Mouse (Mus musculus): ENCODE measurements at regions not wholly inside any gene's neighbourhood (a gene's known extent, or its start where the extent isn't known, plus 50 kb on each side); places are given as distances from the start of the nearest gene placed in this dataset.

- Histone ChIP-seq H3K9me3 (ENCODE audit: control insufficient read depth, low read length) (no peaks in the 10 kb centered on the region), H3K4me2 (ENCODE audit: low read depth) (no peak overlapping the region), H3K27ac (no peak overlapping the region), H3K36me3 (replicated peaks; ENCODE audit: control insufficient read depth, insufficient read depth, low read depth) (no peaks in the 10 kb centered on the region), H3K9ac (replicated peaks) (no peak overlapping the region), H3K4me1 (replicated peaks; ENCODE audit: control insufficient read depth in 2 of 2, insufficient read depth in 2 of 2, low read length in 1 of 2) (peaks cover 0 to 4% of the 10 kb centered on the region in 2 experiments; a peak in 1 of 4 replicates), H3K27me3 (ENCODE audit: control insufficient read depth, insufficient read depth, low read length) (no peaks in the 10 kb centered on the region), H3K4me3 (ENCODE audit: insufficient read depth in 1 of 2, low read depth in 2 of 2, low read length in 2 of 2) (no peak overlapping the region)
- WGBS (ENCODE audit: insufficient replicate concordance): 65% methylated on average over 4 of the region's 4 CpGs
- no peak for DNase-seq (ENCODE audit: low read depth in 3 of 3, low spot score in 3 of 3)
- ATAC-seq (ENCODE audit: insufficient read depth): no peak
- TF ChIP-seq EP300 (IDR thresholded peaks at IDR 0.05; ENCODE audit: low read depth): no peak
- no peak for TF ChIP-seq CTCF (IDR thresholded peaks at IDR 0.05; ENCODE audit: low read depth)
These were observed 99.3 kb upstream of the Kit start for GRCm38 (mm10) chr5:75475414-75475813.

DNA sequence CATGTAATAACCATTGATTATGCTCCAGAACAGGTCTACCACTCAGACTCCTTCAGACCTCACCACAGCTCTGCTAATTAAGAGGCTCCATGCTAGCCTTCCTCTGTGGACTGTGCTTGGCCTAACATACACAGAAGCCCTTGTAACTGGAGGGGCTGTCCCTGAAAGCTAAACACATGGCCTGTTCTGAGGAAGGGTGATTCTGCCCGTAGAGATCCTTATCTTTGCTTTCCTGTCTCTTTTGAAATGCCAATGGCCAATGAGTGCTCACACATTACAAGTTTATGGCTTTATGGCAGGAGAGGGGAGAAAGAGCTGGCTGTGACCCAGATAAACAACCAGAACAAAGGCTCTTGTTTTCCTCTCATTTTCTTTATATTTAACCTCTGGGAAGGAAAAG, 96.2 kb upstream of the Kit start:
- Histone ChIP-seq H3K9me3 (ENCODE audit: control insufficient read depth, low read length) (no peaks in the 10 kb centered on the region), H3K27ac (no peak overlapping the region), H3K4me2 (ENCODE audit: low read depth) (no peak overlapping the region), H3K4me1 (replicated peaks; ENCODE audit: control insufficient read depth in 2 of 2, insufficient read depth in 2 of 2, low read length in 1 of 2) (peaks cover 0 to 2% of the 10 kb centered on the region in 2 experiments; a peak in 2 of 4 replicates), H3K27me3 (ENCODE audit: control insufficient read depth, insufficient read depth, low read length) (no peaks in the 10 kb centered on the region), H3K36me3 (replicated peaks; ENCODE audit: control insufficient read depth, insufficient read depth, low read depth) (no peaks in the 10 kb centered on the region), H3K9ac (replicated peaks) (no peak overlapping the region), H3K4me3 (ENCODE audit: insufficient read depth in 1 of 2, low read depth in 2 of 2, low read length in 2 of 2) (no peak overlapping the region)
- no peak for DNase-seq (ENCODE audit: low read depth in 3 of 3, low spot score in 3 of 3)
- no peak for ATAC-seq (ENCODE audit: insufficient read depth)
- WGBS (ENCODE audit: insufficient replicate concordance): 10% methylated on average over 1 of the region's 1 CpGs
- TF ChIP-seq EP300 (IDR thresholded peaks at IDR 0.05; ENCODE audit: low read depth): no peak
- no peak for TF ChIP-seq CTCF (IDR thresholded peaks at IDR 0.05; ENCODE audit: low read depth)

- TF ChIP-seq CTCF (IDR thresholded peaks at IDR 0.05; ENCODE audit: low read depth) (no peak), EP300 (IDR thresholded peaks at IDR 0.05; ENCODE audit: low read depth) (no peak)
- H3K4me3 ChIP-seq (ENCODE audit: insufficient read depth in 1 of 2, low read depth in 2 of 2, low read length in 2 of 2): no peak overlapping the region
- no peaks in the 10 kb centered on the region for H3K27me3 ChIP-seq (ENCODE audit: control insufficient read depth, insufficient read depth, low read length)
- 80% methylated on average over 11 of the region's 11 CpGs for WGBS (ENCODE audit: insufficient replicate concordance)
- no peak for DNase-seq (ENCODE audit: low read depth in 3 of 3, low spot score in 3 of 3)
- ATAC-seq (ENCODE audit: insufficient read depth): no peak
- H3K4me1 ChIP-seq (replicated peaks; ENCODE audit: control insufficient read depth in 2 of 2, insufficient read depth in 2 of 2, low read length in 1 of 2): peaks cover 0 to 2% of the 10 kb centered on the region in 2 experiments; a peak in 2 of 4 replicates
- H3K9me3 ChIP-seq (ENCODE audit: control insufficient read depth, low read length): no peaks in the 10 kb centered on the region
- no peak overlapping the region for H3K4me2 ChIP-seq (ENCODE audit: low read depth)
- no peak overlapping the region for H3K27ac ChIP-seq
- no peak overlapping the region for H3K9ac ChIP-seq (replicated peaks)
- H3K36me3 ChIP-seq (replicated peaks; ENCODE audit: control insufficient read depth, insufficient read depth, low read depth): no peaks in the 10 kb centered on the region
These were observed 95.6 kb upstream of the Kit start for GRCm38 (mm10) chr5:75479149-75479548.

GRCm38 (mm10) chr5:75481595-75481994, 93.1 kb upstream of the Kit start:
- Histone ChIP-seq H3K4me1 (replicated peaks; ENCODE audit: control insufficient read depth in 2 of 2, insufficient read depth in 2 of 2, low read length in 1 of 2) (peaks cover 0 to 2% of the 10 kb centered on the region in 2 experiments; a peak in 2 of 4 replicates), H3K36me3 (replicated peaks; ENCODE audit: control insufficient read depth, insufficient read depth, low read depth) (no peaks in the 10 kb centered on the region), H3K27me3 (ENCODE audit: control insufficient read depth, insufficient read depth, low read length) (no peaks in the 10 kb centered on the region), H3K9me3 (ENCODE audit: control insufficient read depth, low read length) (no peaks in the 10 kb centered on the region), H3K27ac (no peak overlapping the region), H3K4me3 (ENCODE audit: insufficient read depth in 1 of 2, low read depth in 2 of 2, low read length in 2 of 2) (no peak overlapping the region), H3K4me2 (ENCODE audit: low read depth) (no peak overlapping the region), H3K9ac (replicated peaks) (no peak overlapping the region)
- TF ChIP-seq EP300 (IDR thresholded peaks at IDR 0.05; ENCODE audit: low read depth): no peak
- TF ChIP-seq CTCF (IDR thresholded peaks at IDR 0.05; ENCODE audit: low read depth): no peak
- DNase-seq (ENCODE audit: low read depth in 3 of 3, low spot score in 3 of 3): no peak
- no peak for ATAC-seq (ENCODE audit: insufficient read depth)
- 68% methylated on average over 7 of the region's 7 CpGs for WGBS (ENCODE audit: insufficient replicate concordance)

DNA sequence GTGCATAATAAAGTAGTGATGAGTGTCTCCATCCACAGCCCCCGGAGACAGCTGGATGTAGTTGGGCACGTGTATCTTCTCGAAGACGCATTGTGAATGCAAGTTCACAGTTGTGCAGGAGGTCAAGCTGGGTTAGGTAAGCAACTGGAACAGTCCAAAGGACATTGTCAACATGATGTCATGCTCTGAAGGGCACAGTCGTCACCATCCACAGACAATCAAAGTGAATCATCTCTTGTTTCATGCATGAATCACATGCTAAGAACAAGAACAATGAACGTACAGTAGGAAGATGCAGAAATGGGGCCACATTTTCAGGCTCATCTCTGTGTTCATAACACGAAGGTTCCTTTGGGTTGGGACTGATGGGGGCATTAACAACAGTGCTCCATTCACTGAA, 90.4 kb upstream of the Kit start:
- no peaks in the 10 kb centered on the region for H3K27me3 ChIP-seq (ENCODE audit: control insufficient read depth, insufficient read depth, low read length)
- no peak for ATAC-seq (ENCODE audit: insufficient read depth)
- no peak for DNase-seq (ENCODE audit: low read depth in 3 of 3, low spot score in 3 of 3)

More for the DNA sequence above, 90.4 kb upstream of the Kit start:
- H3K4me1 ChIP-seq (replicated peaks; ENCODE audit: control insufficient read depth in 2 of 2, insufficient read depth in 2 of 2, low read length in 1 of 2): no peaks in the 10 kb centered on the region; a peak in 1 of 4 replicates
- TF ChIP-seq CTCF (IDR thresholded peaks at IDR 0.05; ENCODE audit: low read depth) (no peak), EP300 (IDR thresholded peaks at IDR 0.05; ENCODE audit: low read depth) (no peak)
- H3K9me3 ChIP-seq (ENCODE audit: control insufficient read depth, low read length): no peaks in the 10 kb centered on the region
- H3K27ac ChIP-seq: no peak overlapping the region
- WGBS (ENCODE audit: insufficient replicate concordance): 73% methylated on average over 7 of the region's 7 CpGs
- no peak overlapping the region for H3K9ac ChIP-seq (replicated peaks)
- H3K36me3 ChIP-seq (replicated peaks; ENCODE audit: control insufficient read depth, insufficient read depth, low read depth): no peaks in the 10 kb centered on the region
- H3K4me2 ChIP-seq (ENCODE audit: low read depth): no peak overlapping the region
- H3K4me3 ChIP-seq (ENCODE audit: insufficient read depth in 1 of 2, low read depth in 2 of 2, low read length in 2 of 2): no peak overlapping the region
